Mouse (Mus musculus) spleen, adult 2 months (tissue): ENCODE data around the gene Fads1. TPM values are rescaled to one million over a fixed set of nuclear protein-coding genes. Genes with fewer than 3 reads are reported as not detected.

ENCODE experiments used
- DNase-seq, 2 experiments: peaks; one replicate each; pipeline versions ENCODE4 v3.0.0 to v3.0.0-alpha.2; 2012 to 2021; ENCODE audit warnings: low spot score in 2 of 2, low read depth in 1 of 2
- H3K27ac ChIP-seq: fragments of 200-500 bp; 2 replicates; pipeline ENCODE4 v1.5.1; 2012; ENCODE audit warnings: low read length, inconsistent platforms; ENCODE audit not compliant: insufficient read depth
- H3K27me3 ChIP-seq: fragments of 200-500 bp; 2 replicates; pipeline ENCODE4 v1.6.1; 2012; ENCODE audit warnings: mild to moderate bottlenecking, moderate library complexity, low read length, inconsistent platforms; ENCODE audit not compliant: control insufficient read depth, insufficient read depth
- H3K36me3 ChIP-seq: fragments of 200-500 bp; 2 replicates; pipeline ENCODE4 v1.6.1; 2012; ENCODE audit warnings: mild to moderate bottlenecking, low read length, inconsistent platforms; ENCODE audit not compliant: control insufficient read depth, insufficient read depth
- H3K4me1 ChIP-seq: fragments of 200-500 bp; 2 replicates; pipeline ENCODE4 v1.6.1; 2011; ENCODE audit warnings: inconsistent platforms; ENCODE audit not compliant: control insufficient read depth, insufficient read depth, insufficient read length
- H3K4me3 ChIP-seq: fragments of 200-500 bp; 2 replicates; pipeline ENCODE4 v1.5.1; 2011; ENCODE audit warnings: mild to moderate bottlenecking, inconsistent platforms; ENCODE audit not compliant: insufficient read depth, insufficient read length; ENCODE audit errors: extremely low read depth
- CTCF ChIP-seq: fragments of 200-500 bp; IDR thresholded peaks from 2 replicates; pipeline ENCODE4 v1.5.1; 2011; ENCODE audit warnings: mild to moderate bottlenecking, inconsistent platforms; ENCODE audit not compliant: insufficient read depth, insufficient read length, insufficient replicate concordance; ENCODE audit errors: extremely low read depth
- POLR2A ChIP-seq: fragments of 200-500 bp; IDR thresholded peaks from 2 replicates; pipeline ENCODE4 v1.6.1; 2011; ENCODE audit warnings: low read depth, low read length, inconsistent platforms
- WGBS: fragments of 180-500 bp; shearing (Covaris S2); methylation state at CpG from one replicate; pipeline ENCODE4 v1.1.7; 2018; 5-methylcytosine and 5-hydroxymethylcytosine counted together
- polyA plus RNA-seq: library from polyadenylated mRNA; depleted of rRNA; stranded (reverse); fragments of >200 nt; gene quantifications from 2 replicates; pipeline ENCODE4 v1.2.3, GENCODE M21; 2012; rRNA removed

Gene Fads1
- polyA plus RNA-seq, 1 experiment = 17.8 TPM

GRCm38 (mm10) chr19:10244183-10244582 is 61.5 kb downstream of the Fads1 start:
- Histone ChIP-seq H3K36me3 (no peaks in the 10 kb centered on the region), H3K4me3 (no peak overlapping the region), H3K4me1 (peaks cover 5% of the 10 kb centered on the region; the same call in 1 of the 2 replicates), H3K27me3 (peaks cover 6% of the 10 kb centered on the region), H3K27ac (no peak overlapping the region)
- 25% methylated on average over 3 of the region's 3 CpGs for WGBS
- peak; percentile 25; the same call in 1 of the 2 replicates for TF ChIP-seq CTCF
- TF ChIP-seq POLR2A = no peak
- DNase-seq = peak in 1 of 2 experiments; percentile 15

Other genes starting within 250 kb of the Fads1 start
- 3,609 and 4,045 TPM in 2 replicates for gene Fth1, start 202.3 kb upstream of the Fads1 start, polyA plus RNA-seq
- 0.14 and 0.20 TPM in 2 replicates for gene Best1, start 181.3 kb upstream of the Fads1 start, polyA plus RNA-seq
- gene Rab3il1, start 181.2 kb upstream of the Fads1 start, polyA plus RNA-seq = 73.5 and 77.8 TPM in 2 replicates
- 22.0 and 24.3 TPM in 2 replicates for gene Fads3, start 141.3 kb upstream of the Fads1 start, polyA plus RNA-seq
- 9.6 and 12.2 TPM in 2 replicates for gene Fads2, start 81.1 kb upstream of the Fads1 start, polyA plus RNA-seq
- 70.4 and 88.0 TPM in 2 replicates for gene Tmem258, start 21.1 kb downstream of the Fads1 start, polyA plus RNA-seq
- 16.0 and 23.4 TPM in 2 replicates for gene Fen1, start 21.3 kb downstream of the Fads1 start, polyA plus RNA-seq
- 2.3 and 3.8 TPM in 2 replicates for gene Myrf, start 57.9 kb downstream of the Fads1 start, polyA plus RNA-seq
- 4.4 and 5.5 TPM in 2 replicates for gene Dagla, start 122.0 kb downstream of the Fads1 start, polyA plus RNA-seq
- gene Syt7, start 206.2 kb downstream of the Fads1 start, polyA plus RNA-seq = 0.29 and 0.31 TPM in 2 replicates